Comparison of ENCODE assay signal across 8 mouse cellular contexts in genomic region chr7:16629598-16630296, GRCm38 (mm10). TPM values are rescaled to one million over a fixed set of nuclear protein-coding genes. Genes with fewer than 3 reads are reported as not detected.
DNase-seq lines count a peak whose midpoint lies in the region; ATAC-seq and TF ChIP-seq lines count a peak whose summit lies in the region.

No protein-coding gene starts in this region.

- no peak overlapping the region for H3K9ac ChIP-seq in forebrain, embryonic 15.5 days (replicated peaks)
- H3K9ac ChIP-seq in forebrain, embryonic 16.5 days (replicated peaks; ENCODE audit: low read depth, low read length): no peak overlapping the region
- H3K9ac ChIP-seq in midbrain, embryonic 13.5 days (replicated peaks): no peak overlapping the region

- TF ChIP-seq CTCF in thymus, adult 2 months (IDR thresholded peaks at IDR 0.05; ENCODE audit: borderline replicate concordance, control insufficient read depth, extremely low read depth, insufficient read depth, low read length, poor library complexity): no peak

- no peak overlapping the region for H3K4me2 ChIP-seq in forebrain, embryonic 15.5 days (replicated peaks)
- no peak overlapping the region for H3K4me2 ChIP-seq in forebrain, embryonic 16.5 days (ENCODE audit: low read length)
- no peak overlapping the region for H3K4me2 ChIP-seq in midbrain, embryonic 13.5 days (replicated peaks)

- WGBS in forebrain, embryonic 10.5 days: 21% methylated on average over 10 of the region's 10 CpGs
- WGBS in forebrain, embryonic 15.5 days: 18% methylated on average over 10 of the region's 10 CpGs
- WGBS in forebrain, embryonic 16.5 days: 22% methylated on average over 10 of the region's 10 CpGs
- WGBS in midbrain, embryonic 13.5 days: 22% methylated on average over 10 of the region's 10 CpGs
- WGBS in thymus, adult 2 months: 21% methylated on average over 10 of the region's 10 CpGs

- H3K36me3 ChIP-seq in forebrain, embryonic 10.5 days (replicated peaks): no peaks in the 10 kb centered on the region
- H3K36me3 ChIP-seq in forebrain, embryonic 15.5 days: no peaks in the 10 kb centered on the region
- H3K36me3 ChIP-seq in forebrain, embryonic 16.5 days (ENCODE audit: control insufficient read depth, insufficient read depth): no peaks in the 10 kb centered on the region
- no peaks in the 10 kb centered on the region for H3K36me3 ChIP-seq in midbrain, embryonic 13.5 days
- H3K36me3 ChIP-seq in thymus, adult 2 months (ENCODE audit: control insufficient read depth, insufficient read depth, low read length): no peaks in the 10 kb centered on the region

- DNase-seq in forebrain, embryonic 10.5 days (ENCODE audit: extremely low spot score, low spot score): peak; percentile 50
- peak; percentile 71 to 73 for DNase-seq in B cell, adult 2 months
- DNase-seq in c-Kit-positive CD71-positive TER-119-negative erythroid progenitor cells, embryonic 14.5 days (ENCODE audit: low read depth): peak; percentile 34
- DNase-seq in layer of hippocampus, postnatal 25 days (ENCODE audit: extremely low spot score in 1 of 2, low spot score in 1 of 2): peak; percentile 41 to 60
- peak; percentile 70 for DNase-seq in thymus, adult 2 months

- no peak overlapping the region for H3K27ac ChIP-seq in forebrain, embryonic 10.5 days
- H3K27ac ChIP-seq in forebrain, embryonic 15.5 days (replicated peaks): no peak overlapping the region
- no peak overlapping the region for H3K27ac ChIP-seq in forebrain, embryonic 16.5 days (ENCODE audit: low read length)
- H3K27ac ChIP-seq in midbrain, embryonic 13.5 days: no peak overlapping the region
- H3K27ac ChIP-seq in thymus, adult 2 months (ENCODE audit: control insufficient read depth, insufficient read depth, low read length): no peak overlapping the region

- no peak for ATAC-seq in forebrain, embryonic 15.5 days (replicated peaks)
- ATAC-seq in forebrain, embryonic 16.5 days: 0 out of 2 replicates have a peak, but pooled peaks have one; percentile 33
- ATAC-seq in midbrain, embryonic 13.5 days: peak; percentile 40

- peaks cover 7% of the 10 kb centered on the region; the same call in 1 of the 2 replicates for H3K4me1 ChIP-seq in forebrain, embryonic 10.5 days
- H3K4me1 ChIP-seq in forebrain, embryonic 15.5 days: no peaks in the 10 kb centered on the region; the same call in 1 of the 2 replicates
- H3K4me1 ChIP-seq in forebrain, embryonic 16.5 days (replicated peaks; ENCODE audit: control insufficient read depth, insufficient read depth, low read length): no peaks in the 10 kb centered on the region
- no peaks in the 10 kb centered on the region for H3K4me1 ChIP-seq in midbrain, embryonic 13.5 days (replicated peaks)
- no peaks in the 10 kb centered on the region for H3K4me1 ChIP-seq in thymus, adult 2 months (replicated peaks; ENCODE audit: control insufficient read depth, insufficient read depth, low read length)

- no peaks in the 10 kb centered on the region for H3K9me3 ChIP-seq in forebrain, embryonic 10.5 days
- H3K9me3 ChIP-seq in forebrain, embryonic 15.5 days: no peaks in the 10 kb centered on the region
- no peaks in the 10 kb centered on the region for H3K9me3 ChIP-seq in forebrain, embryonic 16.5 days (ENCODE audit: control insufficient read depth, low read length)
- no peaks in the 10 kb centered on the region for H3K9me3 ChIP-seq in midbrain, embryonic 13.5 days

- no peak for TF ChIP-seq POLR2A in thymus, adult 2 months (IDR thresholded peaks at IDR 0.05; ENCODE audit: control insufficient read depth, extremely low read depth, insufficient read depth, low read length, poor library complexity)

- 0 out of 2 replicates have a peak, but pooled peaks cover 4% of the 10 kb centered on the region for H3K27me3 ChIP-seq in forebrain, embryonic 10.5 days (ENCODE audit: poor library complexity, severe bottlenecking)
- no peaks in the 10 kb centered on the region for H3K27me3 ChIP-seq in forebrain, embryonic 15.5 days
- H3K27me3 ChIP-seq in forebrain, embryonic 16.5 days (replicated peaks; ENCODE audit: control insufficient read depth, insufficient read depth, low read length): no peaks in the 10 kb centered on the region
- no peaks in the 10 kb centered on the region for H3K27me3 ChIP-seq in midbrain, embryonic 13.5 days
- no peaks in the 10 kb centered on the region for H3K27me3 ChIP-seq in thymus, adult 2 months (ENCODE audit: control insufficient read depth, insufficient read depth, low read length)

- H3K4me3 ChIP-seq in forebrain, embryonic 10.5 days: no peak overlapping the region
- H3K4me3 ChIP-seq in forebrain, embryonic 15.5 days: no peak overlapping the region
- no peak overlapping the region for H3K4me3 ChIP-seq in forebrain, embryonic 16.5 days (replicated peaks; ENCODE audit: low read length)
- no peak overlapping the region for H3K4me3 ChIP-seq in midbrain, embryonic 13.5 days (replicated peaks)
- no peak overlapping the region for H3K4me3 ChIP-seq in thymus, adult 2 months (ENCODE audit: control insufficient read depth, insufficient read depth, low read length)

RNA-seq across cellular contexts. Expression of gene Arhgap35, which starts 15.0 kb away (rescaled TPM):
- 30.3 and 32.2 TPM in 2 replicates for polyA plus RNA-seq in forebrain, embryonic 10.5 days (2016; fragmentation: Nextera tagmentation; extraction: Ambion mirVana)
- polyA plus RNA-seq in forebrain, embryonic 15.5 days (2015; fragmentation: Nextera tagmentation; extraction: Ambion mirVana): 37.5 and 38.9 TPM in 2 replicates
- polyA plus RNA-seq in forebrain, embryonic 16.5 days (2015; fragmentation: Nextera tagmentation; extraction: Ambion mirVana): 41.2 and 41.5 TPM in 2 replicates
- total RNA-seq in layer of hippocampus, postnatal 25 days (2021): 100 to 1,000 TPM; 125 to 127 TPM
- 32.4 and 34.0 TPM in 2 replicates for polyA plus RNA-seq in midbrain, embryonic 13.5 days (2015; fragmentation: Nextera tagmentation; extraction: Ambion mirVana)
- 13.4 and 14.4 TPM in 2 replicates for polyA plus RNA-seq in thymus, adult 2 months (2012; rRNA removed)

RNA-seq across cellular contexts. Expression of gene Ceacam15, which starts 45.8 kb away (rescaled TPM):
- polyA plus RNA-seq in forebrain, embryonic 10.5 days (2016; fragmentation: Nextera tagmentation; extraction: Ambion mirVana): not detected in 2 replicates
- polyA plus RNA-seq in forebrain, embryonic 15.5 days (2015; fragmentation: Nextera tagmentation; extraction: Ambion mirVana): not detected in 2 replicates
- not detected in 2 replicates for polyA plus RNA-seq in forebrain, embryonic 16.5 days (2015; fragmentation: Nextera tagmentation; extraction: Ambion mirVana)
- total RNA-seq in layer of hippocampus, postnatal 25 days (2021): not detected
- not detected in 2 replicates for polyA plus RNA-seq in midbrain, embryonic 13.5 days (2015; fragmentation: Nextera tagmentation; extraction: Ambion mirVana)
- polyA plus RNA-seq in thymus, adult 2 months (2012; rRNA removed): 0.75 and 0.84 TPM in 2 replicates
